Mouse (Mus musculus): ENCODE results near the gene Pak4. TPM values are rescaled to one million over a fixed set of nuclear protein-coding genes. Genes with fewer than 3 reads are reported as not detected.

Gene Pak4
- polyA plus RNA-seq (2014; fragmentation: Nextera tagmentation; extraction: Ambion mirVana): 50.7 and 56.2 TPM in 2 replicates

- H3K4me1 ChIP-seq (replicated peaks; ENCODE audit: control insufficient read depth, insufficient read depth, low read length): peaks cover 8% of the 10 kb centered on the region
- peak within 1 kb of the TSS; percentile 68 for H3K4me3 ChIP-seq (ENCODE audit: low read depth, low read length)
- H3K36me3 ChIP-seq (ENCODE audit: control insufficient read depth, insufficient read depth, low read length): no peaks in the 10 kb centered on the region
- no peaks in the 10 kb centered on the region for H3K9me3 ChIP-seq (ENCODE audit: control insufficient read depth, low read length)
- under 1% methylated on average over 55 of the region's 66 CpGs for WGBS
- peak within 1 kb of the TSS; percentile 83 for H3K27ac ChIP-seq (ENCODE audit: low read depth, low read length)
- no peaks in the 10 kb centered on the region for H3K27me3 ChIP-seq (ENCODE audit: control insufficient read depth, insufficient read depth, low read length)
- H3K9ac ChIP-seq (ENCODE audit: low read length): peak within 1 kb of the TSS; percentile 80
- ATAC-seq (replicated peaks; ENCODE audit: low FRiP score): peak; percentile 96
- H3K4me2 ChIP-seq (ENCODE audit: low read depth, low read length, severe bottlenecking): peak within 1 kb of the TSS; percentile 86
- peak; percentile 100 for DNase-seq (ENCODE audit: low spot score)
Observed at GRCm38 (mm10) chr7:28597642-28598446, at the start of gene Pak4, which contains the start of gene Samd4b. Gene Pak4, minus strand, starts transcription at chr7:28598185. Gene Samd4b, minus strand, starts transcription at chr7:28598144.

DNA sequence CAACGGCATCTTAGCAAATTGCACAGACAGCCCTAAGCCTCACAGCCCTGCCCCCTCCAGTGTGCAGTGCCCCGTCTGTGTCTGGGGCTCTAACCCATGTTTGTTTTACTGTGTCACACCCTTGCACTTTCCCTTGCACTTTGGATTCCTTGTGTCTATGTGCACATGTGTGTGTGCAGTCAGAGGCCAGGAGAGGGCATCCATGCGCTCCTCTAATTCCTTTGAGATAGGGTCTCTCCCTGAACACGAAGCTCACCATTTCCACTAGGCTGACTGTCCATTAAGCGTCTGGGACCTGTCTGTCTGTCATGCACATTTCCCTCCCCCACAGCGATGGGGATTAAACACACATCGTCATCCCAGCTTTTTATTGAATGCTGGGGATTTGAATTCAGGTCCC lies 49.0 kb upstream of the Pak4 start:
- ATAC-seq (replicated peaks; ENCODE audit: low FRiP score) (no peak), DNase-seq (ENCODE audit: low spot score) (no peak)
- H3K27ac ChIP-seq (ENCODE audit: low read depth, low read length): no peak overlapping the region
- no peak overlapping the region for H3K4me2 ChIP-seq (ENCODE audit: low read depth, low read length, severe bottlenecking)
- H3K36me3 ChIP-seq (ENCODE audit: control insufficient read depth, insufficient read depth, low read length): no peaks in the 10 kb centered on the region
- H3K9ac ChIP-seq (ENCODE audit: low read length): no peak overlapping the region
- H3K9me3 ChIP-seq (ENCODE audit: control insufficient read depth, low read length): no peaks in the 10 kb centered on the region
- H3K4me3 ChIP-seq (ENCODE audit: low read depth, low read length): no peak overlapping the region
- no peaks in the 10 kb centered on the region for H3K27me3 ChIP-seq (ENCODE audit: control insufficient read depth, insufficient read depth, low read length)
- no peaks in the 10 kb centered on the region for H3K4me1 ChIP-seq (replicated peaks; ENCODE audit: control insufficient read depth, insufficient read depth, low read length)
- 53% methylated on average over 7 of the region's 7 CpGs for WGBS

- DNase-seq (ENCODE audit: low spot score) (no peak), ATAC-seq (replicated peaks; ENCODE audit: low FRiP score) (no peak)
- Histone ChIP-seq H3K27me3 (ENCODE audit: control insufficient read depth, insufficient read depth, low read length) (no peaks in the 10 kb centered on the region), H3K36me3 (ENCODE audit: control insufficient read depth, insufficient read depth, low read length) (no peaks in the 10 kb centered on the region), H3K9me3 (ENCODE audit: control insufficient read depth, low read length) (no peaks in the 10 kb centered on the region), H3K9ac (ENCODE audit: low read length) (no peak overlapping the region), H3K4me1 (replicated peaks; ENCODE audit: control insufficient read depth, insufficient read depth, low read length) (no peaks in the 10 kb centered on the region), H3K4me2 (ENCODE audit: low read depth, low read length, severe bottlenecking) (no peak overlapping the region), H3K27ac (ENCODE audit: low read depth, low read length) (no peak overlapping the region), H3K4me3 (ENCODE audit: low read depth, low read length) (no peak overlapping the region)
- WGBS: 92% methylated on average over 2 of the region's 2 CpGs
Observed at GRCm38 (mm10) chr7:28645947-28646475, 48.0 kb upstream of the Pak4 start.

- DNase-seq (ENCODE audit: low spot score) (no peak), ATAC-seq (replicated peaks; ENCODE audit: low FRiP score) (no peak)
- Histone ChIP-seq H3K4me1 (replicated peaks; ENCODE audit: control insufficient read depth, insufficient read depth, low read length) (no peaks in the 10 kb centered on the region), H3K4me2 (ENCODE audit: low read depth, low read length, severe bottlenecking) (no peak overlapping the region), H3K27me3 (ENCODE audit: control insufficient read depth, insufficient read depth, low read length) (no peaks in the 10 kb centered on the region), H3K9ac (ENCODE audit: low read length) (no peak overlapping the region), H3K9me3 (ENCODE audit: control insufficient read depth, low read length) (no peaks in the 10 kb centered on the region), H3K4me3 (ENCODE audit: low read depth, low read length) (no peak overlapping the region), H3K36me3 (ENCODE audit: control insufficient read depth, insufficient read depth, low read length) (no peaks in the 10 kb centered on the region), H3K27ac (ENCODE audit: low read depth, low read length) (no peak overlapping the region)
- WGBS: 37% methylated on average over 6 of the region's 6 CpGs
Observed at GRCm38 (mm10) chr7:28645366-28645765, 47.4 kb upstream of the Pak4 start.

- no peak for DNase-seq (ENCODE audit: low spot score)
- no peaks in the 10 kb centered on the region for H3K4me1 ChIP-seq (replicated peaks; ENCODE audit: control insufficient read depth, insufficient read depth, low read length)
- H3K4me2 ChIP-seq (ENCODE audit: low read depth, low read length, severe bottlenecking): no peak overlapping the region
- 80% methylated on average over 8 of the region's 8 CpGs for WGBS
- no peak overlapping the region for H3K9ac ChIP-seq (ENCODE audit: low read length)
- H3K27ac ChIP-seq (ENCODE audit: low read depth, low read length): no peak overlapping the region
- no peaks in the 10 kb centered on the region for H3K27me3 ChIP-seq (ENCODE audit: control insufficient read depth, insufficient read depth, low read length)
- ATAC-seq (replicated peaks; ENCODE audit: low FRiP score): no peak
- H3K9me3 ChIP-seq (ENCODE audit: control insufficient read depth, low read length): no peaks in the 10 kb centered on the region
- no peak overlapping the region for H3K4me3 ChIP-seq (ENCODE audit: low read depth, low read length)
- no peaks in the 10 kb centered on the region for H3K36me3 ChIP-seq (ENCODE audit: control insufficient read depth, insufficient read depth, low read length)
Observed at GRCm38 (mm10) chr7:28641546-28641945, 43.6 kb upstream of the Pak4 start.

- no peak overlapping the region for H3K27ac ChIP-seq (ENCODE audit: low read depth, low read length)
- H3K27me3 ChIP-seq (ENCODE audit: control insufficient read depth, insufficient read depth, low read length): no peaks in the 10 kb centered on the region
- no peaks in the 10 kb centered on the region for H3K9me3 ChIP-seq (ENCODE audit: control insufficient read depth, low read length)
- H3K4me2 ChIP-seq (ENCODE audit: low read depth, low read length, severe bottlenecking): no peak overlapping the region
- no peak for DNase-seq (ENCODE audit: low spot score)
- no peak overlapping the region for H3K9ac ChIP-seq (ENCODE audit: low read length)
- no peaks in the 10 kb centered on the region for H3K36me3 ChIP-seq (ENCODE audit: control insufficient read depth, insufficient read depth, low read length)
- no peak for ATAC-seq (replicated peaks; ENCODE audit: low FRiP score)
- no peak overlapping the region for H3K4me3 ChIP-seq (ENCODE audit: low read depth, low read length)
- 32% methylated on average over 8 of the region's 8 CpGs for WGBS
- H3K4me1 ChIP-seq (replicated peaks; ENCODE audit: control insufficient read depth, insufficient read depth, low read length): no peaks in the 10 kb centered on the region
Observed at GRCm38 (mm10) chr7:28637511-28637910, 39.5 kb upstream of the Pak4 start.

GRCm38 (mm10) chr7:28634128-28634527 lies 36.1 kb upstream of the Pak4 start:
- Histone ChIP-seq H3K36me3 (ENCODE audit: control insufficient read depth, insufficient read depth, low read length) (no peaks in the 10 kb centered on the region), H3K4me3 (ENCODE audit: low read depth, low read length) (no peak overlapping the region), H3K27ac (ENCODE audit: low read depth, low read length) (no peak overlapping the region), H3K4me1 (replicated peaks; ENCODE audit: control insufficient read depth, insufficient read depth, low read length) (peaks cover 6% of the 10 kb centered on the region; the same call in 1 of the 2 replicates), H3K9me3 (ENCODE audit: control insufficient read depth, low read length) (no peaks in the 10 kb centered on the region), H3K27me3 (ENCODE audit: control insufficient read depth, insufficient read depth, low read length) (peaks cover 21% of the 10 kb centered on the region), H3K9ac (ENCODE audit: low read length) (no peak overlapping the region), H3K4me2 (ENCODE audit: low read depth, low read length, severe bottlenecking) (no peak overlapping the region)
- DNase-seq (ENCODE audit: low spot score): no peak
- no peak for ATAC-seq (replicated peaks; ENCODE audit: low FRiP score)
- 80% methylated on average over 4 of the region's 4 CpGs for WGBS

DNA sequence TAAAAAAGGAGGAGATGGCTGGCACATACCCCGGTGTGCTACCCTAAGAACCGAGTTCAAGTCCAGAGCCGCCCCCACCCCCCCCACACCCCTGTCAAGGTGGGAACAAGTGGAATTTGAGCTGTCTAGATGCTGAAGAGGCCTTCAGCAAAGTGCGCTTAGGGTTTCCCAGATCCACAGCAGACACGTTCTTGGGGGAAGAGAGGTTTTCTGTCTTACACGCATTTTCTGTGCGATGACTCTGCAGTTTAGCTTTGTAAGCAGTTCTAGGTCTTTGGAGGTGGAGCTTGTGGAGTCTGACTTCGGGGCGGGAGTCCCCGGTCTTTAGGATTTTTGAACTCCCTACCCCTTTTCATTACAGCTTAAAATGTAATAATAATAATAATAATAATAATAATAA lies 33.1 kb upstream of the Pak4 start, which contains the start of gene Acp7:
TSS of gene Acp7 (minus strand) at position 260 of the 400 bp plus-strand sequence.
- peaks cover 6% of the 10 kb centered on the region; the same call in 1 of the 2 replicates for H3K4me1 ChIP-seq (replicated peaks; ENCODE audit: control insufficient read depth, insufficient read depth, low read length)
- peak within 1 kb of the TSS; percentile 29 for H3K4me2 ChIP-seq (ENCODE audit: low read depth, low read length, severe bottlenecking)
- ATAC-seq (replicated peaks; ENCODE audit: low FRiP score) (no peak), DNase-seq (ENCODE audit: low spot score) (no peak)
- peak within 1 kb of the TSS; percentile 9; the same call in 1 of the 2 replicates for H3K4me3 ChIP-seq (ENCODE audit: low read depth, low read length)
- H3K36me3 ChIP-seq (ENCODE audit: control insufficient read depth, insufficient read depth, low read length): no peaks in the 10 kb centered on the region
- H3K9ac ChIP-seq (ENCODE audit: low read length): no peak within 1 kb of the TSS
- H3K27ac ChIP-seq (ENCODE audit: low read depth, low read length): no peak within 1 kb of the TSS
- 32% methylated on average over 10 of the region's 10 CpGs for WGBS
- no peaks in the 10 kb centered on the region for H3K9me3 ChIP-seq (ENCODE audit: control insufficient read depth, low read length)
- peaks cover 24% of the 10 kb centered on the region for H3K27me3 ChIP-seq (ENCODE audit: control insufficient read depth, insufficient read depth, low read length)

Measured in forebrain, embryonic 11.5 days (tissue).